Mouse (Mus musculus) C2C12 (cell line): ENCODE measurements at regions not wholly inside any gene's neighbourhood (a gene's known extent, or its start where the extent isn't known, plus 50 kb on each side); places are given as distances from the start of the nearest gene placed in this dataset.

Experiments
- CEBPB ChIP-seq: IDR thresholded peaks from one replicate; pipeline ENCODE4 v1.6.1; 2011; ENCODE audit warnings: low read depth, mild to moderate bottlenecking, control low read depth, moderate library complexity
- CTCF ChIP-seq: IDR thresholded peaks from one replicate; pipeline ENCODE4 v1.5.1; 2011; ENCODE audit not compliant: control insufficient read depth, insufficient read depth, insufficient read length
- MAX ChIP-seq: IDR thresholded peaks from one replicate; pipeline ENCODE4 v1.6.1; 2011; ENCODE audit warnings: mild to moderate bottlenecking, control low read depth
- MYOD1 ChIP-seq: IDR thresholded peaks from one replicate; pipeline ENCODE4 v1.6.1; 2011; ENCODE audit warnings: low read depth; ENCODE audit not compliant: control insufficient read depth, insufficient read length
- MYOG ChIP-seq: IDR thresholded peaks from one replicate; pipeline ENCODE4 v1.6.1; 2011; ENCODE audit not compliant: control insufficient read depth, insufficient read length; ENCODE audit errors: extremely low read depth
- USF1 ChIP-seq: IDR thresholded peaks from one replicate; pipeline ENCODE4 v1.6.1; 2011; ENCODE audit warnings: low read depth, mild to moderate bottlenecking, control low read depth, moderate library complexity

GRCm38 (mm10) chr16:93083756-93084155, 257.8 kb upstream of the Runx1 start:
- TF ChIP-seq CTCF = no peak
- TF ChIP-seq USF1 = no peak
- TF ChIP-seq CEBPB = no peak
- TF ChIP-seq MYOD1 = no peak
- no peak for TF ChIP-seq MAX
- no peak for TF ChIP-seq MYOG
